Mouse (Mus musculus): ENCODE data around the gene Prkn. TPM values are rescaled to one million over a fixed set of nuclear protein-coding genes. Genes with fewer than 3 reads are reported as not detected.

The Prkn gene
- polyA plus RNA-seq, 1 experiment from 2014 or later: 0.96 TPM

GRCm38 (mm10) chr17:12066054-12066453, 1225.9 kb downstream of the Prkn start:
- H3K9me3 ChIP-seq (ENCODE audit: control insufficient read depth): no peaks in the 10 kb centered on the region
- no peak overlapping the region for H3K27ac ChIP-seq (ENCODE audit: low read depth, low read length)
- H3K4me1 ChIP-seq (replicated peaks; ENCODE audit: control insufficient read depth, insufficient read depth, low read length): no peaks in the 10 kb centered on the region
- TF ChIP-seq CTCF (IDR thresholded peaks at IDR 0.05; ENCODE audit: low read depth): no peak
- ATAC-seq: no peak
- no peak overlapping the region for H3K4me2 ChIP-seq (replicated peaks; ENCODE audit: low read depth)
- 78% methylated on average over 10 of the region's 10 CpGs for WGBS
- no peak overlapping the region for H3K9ac ChIP-seq (ENCODE audit: low read depth, low read length)
- H3K36me3 ChIP-seq (ENCODE audit: control insufficient read depth, insufficient read depth): no peaks in the 10 kb centered on the region
- H3K27me3 ChIP-seq (replicated peaks; ENCODE audit: control insufficient read depth, insufficient read depth, low read length): no peaks in the 10 kb centered on the region
- no peak overlapping the region for H3K4me3 ChIP-seq (ENCODE audit: low read depth, low read length)

DNA sequence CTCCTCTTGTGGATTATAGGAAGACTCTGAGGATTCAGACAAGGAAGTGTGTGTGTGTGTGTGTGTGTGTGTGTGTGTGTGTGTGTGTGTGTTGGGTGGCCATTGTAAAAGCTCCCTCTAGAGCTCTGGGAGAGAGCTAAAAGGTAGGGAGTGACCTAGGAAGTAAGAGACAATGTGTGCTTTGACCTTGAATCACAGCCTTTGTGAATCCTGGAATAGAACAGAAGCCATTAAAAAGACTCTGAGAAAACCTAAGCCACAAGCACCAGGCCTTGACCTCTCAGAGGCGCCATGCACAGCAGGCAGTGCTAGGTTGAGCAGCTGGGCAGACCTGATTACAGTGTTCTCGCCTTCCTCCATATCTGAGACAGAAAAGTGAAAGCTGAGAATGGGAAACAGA, 1236.6 kb downstream of the Prkn start:
- 69% methylated on average over 2 of the region's 2 CpGs for WGBS
- no peak for TF ChIP-seq CTCF (IDR thresholded peaks at IDR 0.05; ENCODE audit: low read depth)
- H3K9ac ChIP-seq (ENCODE audit: low read depth, low read length): no peak overlapping the region
- H3K27ac ChIP-seq (ENCODE audit: low read depth, low read length): no peak overlapping the region
- H3K4me1 ChIP-seq (replicated peaks; ENCODE audit: control insufficient read depth, insufficient read depth, low read length): no peaks in the 10 kb centered on the region
- no peaks in the 10 kb centered on the region for H3K9me3 ChIP-seq (ENCODE audit: control insufficient read depth)
- no peak for ATAC-seq
- H3K36me3 ChIP-seq (ENCODE audit: control insufficient read depth, insufficient read depth): no peaks in the 10 kb centered on the region
- no peak overlapping the region for H3K4me3 ChIP-seq (ENCODE audit: low read depth, low read length)
- no peaks in the 10 kb centered on the region for H3K27me3 ChIP-seq (replicated peaks; ENCODE audit: control insufficient read depth, insufficient read depth, low read length)
- H3K4me2 ChIP-seq (replicated peaks; ENCODE audit: low read depth): no peak overlapping the region

DNA sequence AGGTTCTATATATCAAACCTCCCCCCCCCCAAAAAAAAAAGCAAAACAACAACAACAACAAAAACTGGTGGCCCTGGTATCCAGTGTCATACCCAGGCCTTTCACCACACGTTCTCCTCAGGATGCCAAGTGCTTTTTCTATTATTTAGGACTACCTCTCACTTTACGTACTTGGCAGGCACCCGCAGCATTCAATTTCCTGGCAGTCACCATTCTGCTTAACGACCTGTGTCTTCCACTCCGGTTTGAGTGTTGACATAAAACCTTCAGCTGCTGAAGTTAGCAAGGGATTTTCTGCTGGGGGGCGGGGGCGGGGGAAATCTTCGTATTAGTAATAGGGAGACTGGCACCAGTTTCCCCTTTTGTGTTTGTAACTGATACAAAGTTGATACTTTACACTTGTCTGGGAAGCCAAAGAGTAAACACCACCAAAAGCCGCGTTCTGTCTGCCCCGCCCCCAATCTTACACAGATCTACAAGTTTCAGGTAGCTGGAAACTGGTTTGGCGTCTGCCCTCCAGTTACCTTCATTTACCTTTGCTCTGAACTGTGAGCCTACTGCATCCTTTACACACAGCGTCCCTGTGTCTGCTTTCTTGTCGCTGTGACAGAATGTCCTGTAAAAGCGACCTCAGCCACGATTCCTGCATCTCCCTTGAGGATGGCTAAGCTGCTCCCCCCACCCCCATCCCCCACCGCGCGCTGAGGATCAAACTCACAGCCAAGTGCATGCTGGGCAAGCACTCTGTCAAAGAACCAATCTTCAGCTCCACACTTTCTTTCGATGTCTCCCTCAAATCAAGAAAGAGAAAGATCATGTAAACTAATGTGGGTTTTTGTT, 1240.7 kb downstream of the Prkn start:
- H3K9ac ChIP-seq (ENCODE audit: low read depth, low read length): no peak overlapping the region
- H3K4me2 ChIP-seq (replicated peaks; ENCODE audit: low read depth): 0 out of 2 replicates have a peak overlapping the region, but pooled peaks have one; percentile 21
- H3K27me3 ChIP-seq (replicated peaks; ENCODE audit: control insufficient read depth, insufficient read depth, low read length): no peaks in the 10 kb centered on the region
- no peaks in the 10 kb centered on the region for H3K4me1 ChIP-seq (replicated peaks; ENCODE audit: control insufficient read depth, insufficient read depth, low read length)
- no peak for TF ChIP-seq CTCF (IDR thresholded peaks at IDR 0.05; ENCODE audit: low read depth)
- H3K4me3 ChIP-seq (ENCODE audit: low read depth, low read length): no peak overlapping the region
- no peaks in the 10 kb centered on the region for H3K36me3 ChIP-seq (ENCODE audit: control insufficient read depth, insufficient read depth)
- no peaks in the 10 kb centered on the region for H3K9me3 ChIP-seq (ENCODE audit: control insufficient read depth)
- ATAC-seq: no peak
- H3K27ac ChIP-seq (ENCODE audit: low read depth, low read length): no peak overlapping the region
- WGBS: 35% methylated on average over 20 of the region's 20 CpGs

DNA sequence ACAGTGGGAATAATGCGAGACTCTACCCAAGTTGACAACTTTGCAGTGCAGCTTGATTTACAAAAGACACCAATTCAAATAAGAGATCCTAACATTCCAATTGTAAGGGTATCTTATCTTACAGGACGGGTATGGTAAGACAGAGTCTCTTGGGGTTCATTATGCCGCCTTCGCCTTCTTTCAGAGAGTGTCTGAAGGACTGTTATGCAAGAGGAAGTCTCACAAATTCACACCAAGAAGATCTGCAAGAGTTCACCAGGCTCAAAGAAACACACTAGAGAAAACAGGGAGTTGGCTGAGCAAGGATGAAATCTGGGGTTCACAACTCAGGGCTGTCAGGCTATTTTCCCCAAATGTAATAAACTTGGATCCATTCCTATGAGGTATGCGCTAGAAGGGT, 1242.0 kb downstream of the Prkn start:
- TF ChIP-seq CTCF (IDR thresholded peaks at IDR 0.05; ENCODE audit: low read depth): no peak
- 89% methylated on average over 5 of the region's 5 CpGs for WGBS
- Histone ChIP-seq H3K36me3 (ENCODE audit: control insufficient read depth, insufficient read depth) (no peaks in the 10 kb centered on the region), H3K27ac (ENCODE audit: low read depth, low read length) (no peak overlapping the region), H3K4me3 (ENCODE audit: low read depth, low read length) (no peak overlapping the region), H3K9me3 (ENCODE audit: control insufficient read depth) (no peaks in the 10 kb centered on the region), H3K4me1 (replicated peaks; ENCODE audit: control insufficient read depth, insufficient read depth, low read length) (no peaks in the 10 kb centered on the region), H3K9ac (ENCODE audit: low read depth, low read length) (no peak overlapping the region), H3K27me3 (replicated peaks; ENCODE audit: control insufficient read depth, insufficient read depth, low read length) (no peaks in the 10 kb centered on the region), H3K4me2 (replicated peaks; ENCODE audit: low read depth) (no peak overlapping the region)
- ATAC-seq: no peak

DNA sequence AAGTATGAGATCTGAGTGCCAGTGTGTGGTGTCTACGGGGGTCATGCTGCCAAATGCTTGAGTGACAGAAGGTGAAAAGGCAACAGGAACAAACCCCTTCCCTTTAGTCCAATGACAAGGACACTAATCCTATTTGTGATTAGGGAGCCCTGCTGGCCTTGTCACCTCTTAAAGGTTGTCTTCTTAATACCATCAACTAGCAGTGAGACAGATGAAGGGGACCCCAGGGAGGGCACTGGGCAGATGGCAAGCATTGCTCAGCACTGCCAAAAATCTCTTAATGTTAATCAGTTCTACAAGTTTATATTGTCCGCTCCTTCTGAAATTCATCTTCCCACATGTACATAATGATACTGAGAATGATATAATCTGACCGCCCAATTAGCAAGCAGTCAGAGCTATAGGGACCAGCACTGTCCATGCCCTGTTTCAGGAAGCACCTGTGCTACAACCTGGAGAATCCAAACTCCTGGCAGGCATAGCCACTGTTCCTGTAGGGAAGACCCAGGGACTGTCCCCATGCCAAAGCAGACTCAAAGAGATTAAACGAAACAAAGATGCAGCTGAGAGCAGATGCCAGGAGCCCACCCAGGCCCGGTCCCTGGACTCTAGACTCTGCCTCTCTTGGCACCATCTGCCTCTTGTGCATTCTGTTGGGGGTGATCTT, 1250.2 kb downstream of the Prkn start:
- Histone ChIP-seq H3K27me3 (replicated peaks; ENCODE audit: control insufficient read depth, insufficient read depth, low read length) (no peaks in the 10 kb centered on the region), H3K9ac (ENCODE audit: low read depth, low read length) (no peak overlapping the region), H3K4me2 (replicated peaks; ENCODE audit: low read depth) (no peak overlapping the region), H3K27ac (ENCODE audit: low read depth, low read length) (no peak overlapping the region), H3K4me3 (ENCODE audit: low read depth, low read length) (no peak overlapping the region), H3K4me1 (replicated peaks; ENCODE audit: control insufficient read depth, insufficient read depth, low read length) (no peaks in the 10 kb centered on the region), H3K36me3 (ENCODE audit: control insufficient read depth, insufficient read depth) (no peaks in the 10 kb centered on the region), H3K9me3 (ENCODE audit: control insufficient read depth) (no peaks in the 10 kb centered on the region)
- ATAC-seq: no peak
- 77% methylated on average over 5 of the region's 5 CpGs for WGBS
- TF ChIP-seq CTCF (IDR thresholded peaks at IDR 0.05; ENCODE audit: low read depth): no peak

- Histone ChIP-seq H3K36me3 (ENCODE audit: control insufficient read depth, insufficient read depth) (no peaks in the 10 kb centered on the region), H3K4me3 (ENCODE audit: low read depth, low read length) (no peak overlapping the region), H3K4me1 (replicated peaks; ENCODE audit: control insufficient read depth, insufficient read depth, low read length) (no peaks in the 10 kb centered on the region), H3K4me2 (replicated peaks; ENCODE audit: low read depth) (no peak overlapping the region), H3K27ac (ENCODE audit: low read depth, low read length) (no peak overlapping the region), H3K27me3 (replicated peaks; ENCODE audit: control insufficient read depth, insufficient read depth, low read length) (no peaks in the 10 kb centered on the region), H3K9ac (ENCODE audit: low read depth, low read length) (no peak overlapping the region), H3K9me3 (ENCODE audit: control insufficient read depth) (no peaks in the 10 kb centered on the region)
- WGBS: 84% methylated on average over 6 of the region's 6 CpGs
- TF ChIP-seq CTCF (IDR thresholded peaks at IDR 0.05; ENCODE audit: low read depth): no peak
- no peak for ATAC-seq
These were observed 1252.8 kb downstream of the Prkn start for GRCm38 (mm10) chr17:12092901-12093564.
